Mouse (Mus musculus) neutrophil, adult 5-6 weeks (primary cell): Measurements from ENCODE around the gene 1700028J19Rik. TPM values are rescaled to one million over a fixed set of nuclear protein-coding genes. Genes with fewer than 3 reads are reported as not detected.
"Not testable (repeated sequence)": the region's sequence is repeated elsewhere in the genome, so short reads cannot be mapped to it uniquely, and the experiment has no call there.

Experiments
- ATAC-seq: fragments of 151-379, 151-347 bp; 2 replicates; pipeline ENCODE4 v1.8.0; 2017; ENCODE audit warnings: mild to moderate bottlenecking, moderate TSS enrichment; ENCODE audit not compliant: insufficient number of reproducible peaks, poor library complexity, low FRiP score, severe bottlenecking; ENCODE audit errors: extremely low read depth
- total RNA-seq: library from RNA; stranded (forward); fragments of 200-1000 nt; gene quantifications from 2 replicates; pipeline ENCODE4 v1.2.3, GENCODE M21; 2017

Gene 1700028J19Rik
- total RNA-seq, 1 experiment from 2014 or later = 1.4 TPM

- not testable (repeated sequence) for ATAC-seq
These were observed 60.0 kb downstream of the 1700028J19Rik start for GRCm38 (mm10) chr7:44186516-44186915.

Other genes starting within 250 kb of the 1700028J19Rik start
- not detected in 2 replicates for gene Klk1b26, start 234.5 kb downstream of the 1700028J19Rik start, total RNA-seq
- gene Klk1b27, start 194.4 kb downstream of the 1700028J19Rik start, total RNA-seq = not detected in 2 replicates
- gene Klk1b21, start 144.4 kb downstream of the 1700028J19Rik start, total RNA-seq = not detected in 2 replicates
- gene Klk1b22, start 134.0 kb downstream of the 1700028J19Rik start, total RNA-seq = not detected in 2 replicates
- gene Klk1b16, start 109.9 kb downstream of the 1700028J19Rik start, total RNA-seq = not detected in 2 replicates
- not detected in 2 replicates for gene Klk1b24, start 58.5 kb downstream of the 1700028J19Rik start, total RNA-seq
- not detected in 2 replicates for gene Klk1b3, start 48.5 kb downstream of the 1700028J19Rik start, total RNA-seq
- gene Klk1b4, start 39.3 kb downstream of the 1700028J19Rik start, total RNA-seq = not detected in 2 replicates
- gene Klk1b5, start 30.8 kb downstream of the 1700028J19Rik start, total RNA-seq = not detected in 2 replicates
- gene Klk1, start 21.3 kb downstream of the 1700028J19Rik start, total RNA-seq = not detected in 2 replicates
- not detected in 2 replicates for gene Gm36864, start 10.5 kb downstream of the 1700028J19Rik start, total RNA-seq
- 55.9 and 59.7 TPM in 2 replicates for gene 2410002F23Rik, start within 50 bp of the 1700028J19Rik start, total RNA-seq
- gene Acp4, start 10.7 kb upstream of the 1700028J19Rik start, total RNA-seq = not detected in 2 replicates
- gene Gm15517, start 14.8 kb upstream of the 1700028J19Rik start, total RNA-seq = not detected in 2 replicates
- gene Clec11a, start 60.2 kb upstream of the 1700028J19Rik start, total RNA-seq = 3.3 and 4.3 TPM in 2 replicates
- gene Shank1, start 63.6 kb upstream of the 1700028J19Rik start, total RNA-seq = 2.1 and 5.9 TPM in 2 replicates
- gene Syt3, start 137.4 kb upstream of the 1700028J19Rik start, total RNA-seq = not detected in 2 replicates
- not detected in 2 replicates for gene 1700008O03Rik, start 139.1 kb upstream of the 1700028J19Rik start, total RNA-seq
- gene Lrrc4b, start 182.3 kb upstream of the 1700028J19Rik start, total RNA-seq = not detected in 2 replicates
- gene Aspdh, start 218.7 kb upstream of the 1700028J19Rik start, total RNA-seq = not detected in 2 replicates
- 19.9 and 24.7 TPM in 2 replicates for gene Josd2, start 221.3 kb upstream of the 1700028J19Rik start, total RNA-seq
- gene Emc10, start 249.8 kb upstream of the 1700028J19Rik start, total RNA-seq = 29.0 and 37.8 TPM in 2 replicates
- gene Fam71e1, start 249.9 kb upstream of the 1700028J19Rik start, total RNA-seq = 7.3 and 7.6 TPM in 2 replicates